Mouse (Mus musculus) heart, embryonic 13.5 days (tissue): ENCODE measurements around the gene Pck2. TPM values are rescaled to one million over a fixed set of nuclear protein-coding genes. Genes with fewer than 3 reads are reported as not detected.

Experiments used
- ATAC-seq: fragments of 200-750 bp; cut with Nextera tagmentation; 2 replicates; pipeline ENCODE4 v1.8.0; 2017; ENCODE audit warnings: moderate TSS enrichment; ENCODE audit not compliant: insufficient number of reproducible peaks, low FRiP score, low TSS enrichment; ENCODE audit errors: extremely low read depth
- H3K27ac ChIP-seq: fragments of 300-500 bp; sonication (generic); replicated peaks from 2 replicates; pipeline ENCODE4 v1.5.1; 2015; ENCODE audit warnings: moderate library complexity, mild to moderate bottlenecking, inconsistent platforms
- H3K27me3 ChIP-seq: fragments of 300-500 bp; sonication (generic); replicated peaks from 2 replicates; pipeline ENCODE4 v1.6.1; 2015; ENCODE audit warnings: mild to moderate bottlenecking, inconsistent platforms
- H3K36me3 ChIP-seq: fragments of 300-500 bp; sonication (generic); 2 replicates; pipeline ENCODE4 v1.6.1; 2015; ENCODE audit warnings: mild to moderate bottlenecking, inconsistent platforms
- H3K4me1 ChIP-seq: fragments of 300-500 bp; sonication (generic); 2 replicates; pipeline ENCODE4 v1.6.1; 2015; ENCODE audit warnings: inconsistent platforms
- H3K4me2 ChIP-seq: fragments of 300-500 bp; sonication (generic); 2 replicates; pipeline ENCODE4 v1.6.1; 2015; ENCODE audit warnings: inconsistent platforms, mild to moderate bottlenecking, moderate library complexity
- H3K4me3 ChIP-seq: fragments of 300-500 bp; sonication (generic); 2 replicates; pipeline ENCODE4 v1.5.1; 2015; ENCODE audit warnings: moderate library complexity, mild to moderate bottlenecking, inconsistent platforms
- H3K9ac ChIP-seq: fragments of 300-500 bp; sonication (generic); 2 replicates; pipeline ENCODE4 v1.6.1; 2015; ENCODE audit warnings: inconsistent platforms, mild to moderate bottlenecking, moderate library complexity
- H3K9me3 ChIP-seq: fragments of 300-500 bp; sonication (generic); 2 replicates; pipeline ENCODE4 v1.6.1; 2016; ENCODE audit warnings: inconsistent platforms
- WGBS: fragments of 180-500 bp; shearing (Covaris S2); methylation state at CpG from one replicate; pipeline ENCODE4 v1.1.7; 2015; ENCODE audit warnings: mixed read lengths; 5-methylcytosine and 5-hydroxymethylcytosine counted together
- polyA plus RNA-seq: library from polyadenylated mRNA; unstranded; fragments of >200 nt; fragmentation: Nextera tagmentation; extraction: Ambion mirVana; gene quantifications from 2 replicates; pipeline ENCODE4 v1.2.1, GENCODE M21; 2015

The Pck2 gene
- polyA plus RNA-seq, 1 experiment from 2014 or later = 40.9 TPM

- Histone ChIP-seq H3K4me2 (peak overlapping the region; percentile 72), H3K27ac (peak overlapping the region; percentile 98), H3K9me3 (no peaks in the 10 kb centered on the region), H3K27me3 (no peaks in the 10 kb centered on the region), H3K9ac (peak overlapping the region; percentile 84), H3K36me3 (peaks cover 19% of the 10 kb centered on the region), H3K4me1 (peaks cover 54% of the 10 kb centered on the region), H3K4me3 (peak overlapping the region; percentile 53)
- 46% methylated on average over 16 of the region's 16 CpGs for WGBS
- no peak for ATAC-seq
These were observed 36.3 kb downstream of the Pck2 start for GRCm38 (mm10) chr14:55576376-55576775.

- H3K27ac ChIP-seq = peak within 1 kb of the TSS; percentile 98
These were observed 38.0 kb downstream of the Pck2 start, which contains the start of gene Psme1 for GRCm38 (mm10) chr14:55577871-55578667. Psme1 (plus strand) TSS chr14:55578123.

DNA sequence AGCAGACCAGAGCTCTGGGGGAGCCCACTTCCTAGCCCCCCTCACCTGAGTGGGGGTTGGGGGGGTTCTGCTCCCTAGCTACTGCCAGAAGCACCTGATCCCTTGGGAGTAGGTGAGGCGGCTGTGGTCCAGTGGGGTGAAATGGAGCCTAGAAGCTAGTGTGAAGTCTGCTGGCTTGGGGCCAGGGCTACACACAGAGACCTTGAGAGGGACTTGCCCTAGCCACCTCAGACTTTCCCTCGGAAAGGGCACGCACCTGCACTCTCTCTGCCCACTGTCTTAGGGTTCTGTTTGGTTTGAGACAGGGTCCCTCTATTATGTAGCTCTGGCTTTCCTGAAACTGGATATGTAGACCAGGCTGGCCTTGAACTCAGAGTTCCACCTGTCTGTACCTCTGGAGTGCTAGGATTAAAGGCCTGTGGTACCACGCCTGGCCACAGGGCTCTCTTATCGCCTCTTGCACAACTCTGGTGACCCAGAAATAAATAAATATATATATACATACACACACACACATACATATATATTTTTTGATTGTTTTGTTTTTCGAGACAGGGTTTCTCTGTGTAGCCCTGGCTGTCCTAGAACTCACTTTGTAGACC, 38.7 kb downstream of the Pck2 start:
- WGBS = 18% methylated on average over 6 of the region's 6 CpGs
- ATAC-seq = 0 out of 2 replicates have a peak, but pooled peaks have one; percentile 1
- Histone ChIP-seq H3K9ac (peak overlapping the region; percentile 94), H3K4me3 (peak overlapping the region; percentile 83), H3K27me3 (no peaks in the 10 kb centered on the region), H3K36me3 (peaks cover 34% of the 10 kb centered on the region), H3K27ac (peak overlapping the region; percentile 87), H3K4me2 (peak overlapping the region; percentile 86), H3K9me3 (no peaks in the 10 kb centered on the region), H3K4me1 (peaks cover 50% of the 10 kb centered on the region)

More at GRCm38 (mm10) chr14:55577871-55578667, 38.0 kb downstream of the Pck2 start, which contains the start of gene Psme1:
- Histone ChIP-seq H3K27me3 (no peaks in the 10 kb centered on the region), H3K4me3 (peak within 1 kb of the TSS; percentile 83), H3K9ac (peak within 1 kb of the TSS; percentile 94), H3K4me2 (peak within 1 kb of the TSS; percentile 86), H3K4me1 (peaks cover 50% of the 10 kb centered on the region), H3K36me3 (peaks cover 29% of the 10 kb centered on the region), H3K9me3 (no peaks in the 10 kb centered on the region)
- peak; percentile 45 for ATAC-seq
- WGBS = 1% methylated on average over 31 of the region's 32 CpGs

DNA sequence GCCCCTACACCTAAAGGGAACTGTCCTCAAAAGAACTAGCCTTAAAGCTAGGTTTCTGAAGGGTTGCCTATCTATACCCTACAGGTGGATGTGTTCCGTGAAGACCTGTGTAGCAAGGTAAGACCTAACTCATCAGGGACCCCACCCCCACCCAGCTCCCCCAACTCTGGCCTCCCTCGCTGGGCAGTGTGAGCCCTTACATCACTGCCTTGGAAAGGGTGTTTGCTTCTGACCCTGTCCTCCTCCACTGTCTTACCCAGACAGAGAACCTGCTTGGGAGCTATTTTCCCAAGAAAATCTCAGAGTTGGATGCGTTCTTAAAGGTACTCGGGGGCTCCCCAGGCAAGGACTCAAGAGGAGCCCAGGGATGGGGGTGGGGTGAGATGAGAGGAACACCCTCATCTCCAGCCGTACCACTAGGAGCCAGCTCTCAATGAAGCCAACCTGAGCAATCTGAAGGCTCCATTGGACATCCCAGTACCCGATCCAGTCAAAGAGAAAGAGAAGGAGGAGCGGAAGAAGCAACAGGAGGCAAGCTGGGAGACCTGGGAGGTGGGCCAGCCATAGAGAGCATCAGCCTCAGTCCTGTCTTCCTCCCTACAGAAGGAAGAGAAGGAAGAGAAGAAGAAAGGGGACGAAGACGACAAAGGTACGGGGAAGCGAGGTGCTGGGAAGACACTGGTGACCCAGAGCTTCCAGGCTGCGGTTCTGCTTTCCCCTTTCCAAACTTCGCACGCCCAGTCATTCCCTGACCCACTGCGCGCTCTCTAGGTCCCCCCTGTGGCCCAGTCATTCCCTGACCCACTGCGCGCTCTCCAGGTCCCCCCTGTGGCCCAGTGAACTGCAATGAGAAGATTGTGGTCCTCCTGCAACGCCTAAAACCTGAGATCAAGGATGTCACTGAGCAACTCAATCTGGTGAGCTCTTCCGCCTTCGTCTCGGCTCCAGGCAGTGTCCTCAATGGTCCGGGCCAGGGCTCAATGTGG, 39.7 kb downstream of the Pck2 start:
- Histone ChIP-seq H3K9ac (no peak overlapping the region), H3K9me3 (no peaks in the 10 kb centered on the region), H3K27ac (no peak overlapping the region), H3K27me3 (no peaks in the 10 kb centered on the region), H3K4me2 (peak overlapping the region; percentile 86), H3K36me3 (peaks cover 34% of the 10 kb centered on the region), H3K4me1 (peaks cover 48% of the 10 kb centered on the region), H3K4me3 (peak overlapping the region; percentile 83; the same call in 1 of the 2 replicates)
- no peak for ATAC-seq
- WGBS = 85% methylated on average over 23 of the region's 23 CpGs

DNA sequence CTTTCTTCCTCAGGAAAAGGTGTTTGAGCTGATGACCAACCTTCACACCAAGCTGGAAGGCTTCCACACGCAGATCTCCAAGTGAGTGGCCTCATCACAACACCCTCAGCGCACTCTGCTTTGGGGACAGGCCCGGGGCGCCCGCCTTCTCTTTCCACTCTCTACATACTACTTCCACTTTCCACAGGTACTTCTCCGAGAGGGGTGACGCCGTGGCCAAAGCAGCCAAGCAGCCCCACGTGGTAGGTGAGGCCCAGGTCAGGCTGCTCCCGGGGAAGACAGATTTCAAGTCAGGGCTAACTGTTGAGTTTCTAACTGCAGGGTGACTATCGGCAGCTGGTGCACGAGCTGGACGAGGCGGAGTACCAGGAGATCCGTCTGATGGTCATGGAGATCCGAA, 40.7 kb downstream of the Pck2 start:
- H3K27ac ChIP-seq = no peak overlapping the region
- H3K4me1 ChIP-seq = peaks cover 45% of the 10 kb centered on the region
- no peak overlapping the region for H3K4me3 ChIP-seq
- no peak overlapping the region for H3K9ac ChIP-seq
- H3K9me3 ChIP-seq = no peaks in the 10 kb centered on the region
- no peak for ATAC-seq
- no peaks in the 10 kb centered on the region for H3K27me3 ChIP-seq
- WGBS = 87% methylated on average over 16 of the region's 16 CpGs
- no peak overlapping the region for H3K4me2 ChIP-seq
- H3K36me3 ChIP-seq = peaks cover 34% of the 10 kb centered on the region

- 76% methylated on average over 9 of the region's 9 CpGs for WGBS
- ATAC-seq = no peak
These were observed 42.1 kb downstream of the Pck2 start for GRCm38 (mm10) chr14:55581981-55582681.

DNA sequence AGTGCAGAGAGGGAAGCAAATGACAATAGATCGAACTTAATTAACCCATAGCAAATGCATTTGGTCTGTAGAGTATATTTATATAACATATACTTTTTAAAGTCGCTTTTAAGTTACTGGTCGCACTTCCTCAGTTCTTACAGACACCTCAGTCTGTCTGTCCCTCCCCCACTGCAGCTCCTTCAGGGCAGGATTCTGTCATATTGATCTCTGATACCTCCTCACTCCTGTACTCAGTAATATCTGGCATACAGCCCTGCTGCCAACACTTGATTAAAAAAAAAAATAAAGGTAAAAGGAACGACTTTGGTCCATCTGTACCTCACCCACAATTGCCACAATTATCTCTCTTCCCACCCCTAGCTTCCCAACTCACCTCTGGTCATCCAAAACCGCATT, 44.2 kb downstream of the Pck2 start:
- H3K9me3 ChIP-seq = no peaks in the 10 kb centered on the region
- H3K4me3 ChIP-seq = peak overlapping the region; percentile 61
- peak overlapping the region; percentile 78 for H3K4me2 ChIP-seq
- peaks cover 61% of the 10 kb centered on the region for H3K36me3 ChIP-seq
- peaks cover 26% of the 10 kb centered on the region for H3K4me1 ChIP-seq
- peak overlapping the region; percentile 69; the same call in 1 of the 2 replicates for H3K27ac ChIP-seq
- ATAC-seq = no peak
- H3K9ac ChIP-seq = peak overlapping the region; percentile 81
- 38% methylated on average over 5 of the region's 5 CpGs for WGBS
- no peaks in the 10 kb centered on the region for H3K27me3 ChIP-seq

More at GRCm38 (mm10) chr14:55581981-55582681, 42.1 kb downstream of the Pck2 start:
- Histone ChIP-seq H3K36me3 (peaks cover 40% of the 10 kb centered on the region), H3K9me3 (no peaks in the 10 kb centered on the region), H3K4me1 (peaks cover 38% of the 10 kb centered on the region), H3K4me2 (no peak overlapping the region), H3K9ac (no peak overlapping the region), H3K27me3 (no peaks in the 10 kb centered on the region), H3K27ac (no peak overlapping the region), H3K4me3 (no peak overlapping the region)

DNA sequence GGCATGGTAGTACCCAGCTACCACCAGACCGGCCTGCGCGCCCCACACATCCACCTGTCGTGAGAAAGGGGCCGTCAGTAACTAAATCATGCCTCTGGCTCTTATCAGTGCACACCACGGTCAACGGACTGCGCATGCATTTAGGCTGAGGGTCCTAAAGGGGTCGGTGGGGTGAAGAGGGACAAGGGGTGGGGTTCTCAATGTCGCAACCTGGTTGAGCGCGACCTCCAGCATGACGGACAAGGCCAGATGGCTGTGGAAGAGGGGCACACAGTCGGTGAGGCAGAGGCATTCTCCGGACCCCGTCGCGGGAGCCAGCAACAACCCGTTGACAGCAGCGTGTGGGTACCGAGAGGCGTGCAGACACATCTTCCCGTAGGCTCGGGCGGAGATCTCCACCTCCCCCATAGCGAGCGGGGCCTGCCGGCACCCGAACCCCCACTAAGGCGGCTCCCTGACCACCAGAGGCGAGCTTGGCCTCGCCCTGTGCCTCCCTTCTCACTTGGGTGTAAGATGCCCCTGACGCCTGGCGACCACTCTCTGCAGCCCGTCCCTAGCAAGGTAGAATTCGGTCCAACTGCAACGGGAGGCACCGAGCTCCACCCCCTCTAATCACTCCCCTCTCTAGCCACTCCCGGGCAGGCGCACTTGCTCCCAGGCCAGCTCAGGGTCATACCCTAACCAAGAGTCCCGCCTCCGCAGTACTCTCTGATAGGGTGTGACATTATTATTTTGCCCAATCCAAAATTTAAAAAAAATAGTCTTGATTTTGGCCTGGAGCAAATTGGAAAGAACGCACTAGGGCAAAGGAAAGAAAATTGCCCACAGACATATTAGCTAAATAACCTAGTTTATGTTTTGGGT, 44.9 kb downstream of the Pck2 start, which contains the start of gene Emc9:
Gene Emc9 (minus strand): TSS at position 601 of the 864 bp plus-strand sequence.
- H3K9me3 ChIP-seq = no peaks in the 10 kb centered on the region

GRCm38 (mm10) chr14:55585566-55585960, 45.5 kb downstream of the Pck2 start:
- no peaks in the 10 kb centered on the region for H3K9me3 ChIP-seq
- H3K4me2 ChIP-seq = peak overlapping the region; percentile 78
- peaks cover 52% of the 10 kb centered on the region for H3K36me3 ChIP-seq
- H3K4me1 ChIP-seq = peaks cover 30% of the 10 kb centered on the region
- 44% methylated on average over 6 of the region's 6 CpGs for WGBS
- peak overlapping the region; percentile 69 for H3K27ac ChIP-seq
- no peak for ATAC-seq
- peak overlapping the region; percentile 81; the same call in 1 of the 2 replicates for H3K9ac ChIP-seq
- no peaks in the 10 kb centered on the region for H3K27me3 ChIP-seq
- peak overlapping the region; percentile 61 for H3K4me3 ChIP-seq

More for the DNA sequence above, 44.9 kb downstream of the Pck2 start, which contains the start of gene Emc9:
- Histone ChIP-seq H3K36me3 (peaks cover 59% of the 10 kb centered on the region), H3K4me3 (peak within 1 kb of the TSS; percentile 61), H3K4me1 (peaks cover 25% of the 10 kb centered on the region), H3K4me2 (peak within 1 kb of the TSS; percentile 78), H3K9ac (peak within 1 kb of the TSS; percentile 81), H3K27me3 (no peaks in the 10 kb centered on the region), H3K27ac (peak within 1 kb of the TSS; percentile 69)
- ATAC-seq = peak; percentile 64; the same call in 1 of the 2 replicates
- WGBS = 2% methylated on average over 43 of the region's 43 CpGs
